Mouse (Mus musculus) lung, adult 2 months (tissue): ENCODE results near the gene AC153137.1.

ENCODE experiments used
- CTCF ChIP-seq: fragments of 200-500 bp; IDR thresholded peaks from 2 replicates; pipeline ENCODE4 v1.5.1; 2011; ENCODE audit warnings: mild to moderate bottlenecking, low read length, control low read depth; ENCODE audit not compliant: insufficient read depth
- POLR2A ChIP-seq: fragments of 200-500 bp; IDR thresholded peaks from 2 replicates; pipeline ENCODE4 v1.6.1; 2011; ENCODE audit warnings: low read depth, mild to moderate bottlenecking, control low read depth, low read length, borderline replicate concordance; ENCODE audit errors: extremely low read depth

DNA sequence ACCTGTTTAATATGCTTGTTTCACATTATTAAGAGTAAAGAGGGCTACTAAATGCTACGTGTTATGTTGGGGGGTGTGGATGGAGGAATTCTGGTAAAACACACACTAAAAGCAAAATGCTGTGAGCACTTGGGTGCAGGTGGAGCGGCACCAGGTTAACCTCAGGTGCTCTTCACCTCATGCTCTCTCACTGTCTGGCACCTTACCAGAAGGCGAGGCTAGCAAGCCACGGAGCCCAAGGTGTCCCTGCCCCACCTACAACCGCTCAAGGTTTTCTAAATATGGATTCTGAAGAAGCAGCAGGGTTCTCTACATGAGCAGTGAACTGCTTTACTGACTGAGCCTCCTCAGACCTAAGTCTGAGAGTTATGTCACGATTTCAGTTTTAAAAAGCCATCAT lies 32.6 kb downstream of the AC153137.1 start:
- TF ChIP-seq POLR2A = no peak
- no peak for TF ChIP-seq CTCF
